Mouse (Mus musculus): Measurements from ENCODE around the gene Tacc3.

The Tacc3 gene

DNA sequence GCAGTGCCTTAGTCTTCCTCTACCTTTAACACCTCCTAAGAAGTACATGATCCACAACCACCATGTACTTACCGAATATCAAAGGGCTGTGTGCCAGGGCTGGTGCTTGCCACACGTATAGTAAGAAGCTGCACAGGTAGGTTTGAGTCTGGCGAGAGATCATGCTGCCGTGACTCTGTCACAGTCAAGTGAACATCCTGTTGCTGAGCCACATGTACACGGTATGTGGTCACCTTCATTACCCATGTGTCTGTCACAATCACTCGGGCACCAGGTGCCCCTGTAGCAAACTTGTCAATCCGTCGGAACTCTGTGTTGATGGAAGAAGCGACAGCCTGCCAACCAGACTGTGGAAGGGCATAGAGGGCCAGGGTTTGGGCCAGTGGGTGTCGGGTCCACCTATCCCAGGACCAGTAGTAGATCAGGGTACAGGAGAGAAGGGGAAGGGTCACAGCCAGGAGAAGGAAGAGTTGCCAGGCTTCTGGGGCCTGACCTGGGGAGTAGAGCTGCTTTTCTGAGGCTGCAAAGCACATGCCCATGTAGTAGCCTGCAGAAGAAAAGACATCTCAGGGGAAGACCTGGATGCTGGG lies 2.6 kb upstream of the Tacc3 start:
- DNase-seq (ENCODE audit: low read depth, low spot score): no peak

DNA sequence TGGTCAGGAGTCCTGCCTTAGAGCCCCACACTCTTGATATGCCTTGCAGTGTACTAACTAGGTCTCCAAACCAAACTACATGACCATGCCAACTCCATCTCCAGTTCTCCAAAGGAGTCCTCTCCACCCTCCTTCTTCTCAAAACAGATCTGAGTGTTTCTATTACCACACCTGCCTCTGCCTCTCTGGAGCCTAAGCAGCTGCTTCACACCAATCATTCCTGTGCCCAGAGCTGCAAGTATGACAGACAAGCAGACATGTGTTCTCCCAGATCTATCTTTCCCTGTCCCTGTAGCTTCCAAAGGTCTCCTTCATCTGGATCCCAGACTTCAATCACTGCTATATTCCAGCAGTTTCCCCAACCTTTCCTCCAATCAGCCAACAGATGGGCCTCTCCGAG lies 1.2 kb upstream of the Tacc3 start:
- DNase-seq (ENCODE audit: low read depth, low spot score): no peak

DNA sequence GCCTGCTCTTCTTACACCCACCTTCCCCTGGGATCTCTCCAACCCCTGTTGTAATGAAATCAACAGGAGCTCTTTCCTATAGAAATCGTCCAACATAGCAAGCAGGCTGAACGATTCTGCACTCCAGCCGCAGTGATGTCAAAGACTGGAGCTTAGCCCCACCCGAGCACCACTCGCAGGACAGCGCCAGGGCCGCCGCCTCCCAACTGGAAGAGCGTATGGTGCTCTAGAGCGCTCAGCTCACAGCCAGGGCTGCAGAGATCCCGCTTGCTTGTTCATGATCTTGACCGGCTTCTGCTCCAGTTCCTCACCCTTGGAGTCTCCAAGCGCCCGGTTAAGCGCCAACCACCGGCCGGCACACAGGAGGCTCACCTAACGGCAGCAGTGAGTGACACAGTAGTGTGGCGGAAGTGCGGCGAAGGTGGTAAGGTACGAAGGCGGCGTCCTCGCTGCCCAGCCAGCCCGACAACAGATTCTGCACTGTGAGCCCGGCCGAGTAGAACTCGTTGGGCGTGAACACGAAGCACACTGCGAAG lies 609 bp upstream of the Tacc3 start:
- DNase-seq (ENCODE audit: low read depth, low spot score): no peak

DNA sequence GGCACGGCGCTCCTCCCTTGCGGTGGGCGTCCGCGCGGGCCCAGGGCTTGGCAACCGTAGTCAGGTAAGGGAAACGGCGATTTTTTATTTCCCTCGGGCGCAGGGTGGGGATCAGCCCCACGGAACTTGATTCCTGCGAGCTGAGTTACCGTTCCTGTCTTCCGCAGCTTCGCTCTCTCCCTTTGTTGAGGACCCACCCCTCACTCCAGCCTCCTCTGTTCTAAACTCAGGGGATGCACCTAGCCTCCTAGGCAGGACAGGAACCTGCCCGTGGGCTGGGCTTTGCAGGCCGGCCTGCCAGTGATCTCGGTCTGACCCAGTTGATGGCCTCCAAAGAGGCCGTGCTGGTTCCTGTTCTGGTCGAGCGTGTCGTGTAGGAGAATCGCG lies 729 bp downstream of the Tacc3 start:
- DNase-seq (ENCODE audit: low read depth, low spot score): no peak

DNA sequence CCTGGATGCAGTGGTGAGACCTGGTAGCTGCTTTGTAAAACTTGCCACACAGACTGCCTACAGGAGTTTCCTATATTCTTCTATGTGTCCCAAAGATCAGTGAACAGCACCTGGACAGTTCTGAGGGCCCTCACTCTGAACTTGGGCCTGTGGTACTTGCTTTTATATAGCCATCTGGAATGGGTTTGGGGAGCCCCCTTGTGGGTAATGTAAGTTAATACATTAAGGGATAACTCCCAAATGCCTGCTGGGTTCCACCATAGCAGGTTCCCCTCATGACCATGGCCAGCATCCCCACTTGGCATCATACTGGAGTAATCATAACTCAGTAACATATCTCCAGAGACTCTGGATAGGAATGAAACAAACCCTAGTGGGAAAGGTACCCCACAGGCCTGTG lies 10.3 kb downstream of the Tacc3 start:
- no peak for DNase-seq (ENCODE audit: low read depth, low spot score)

DNA sequence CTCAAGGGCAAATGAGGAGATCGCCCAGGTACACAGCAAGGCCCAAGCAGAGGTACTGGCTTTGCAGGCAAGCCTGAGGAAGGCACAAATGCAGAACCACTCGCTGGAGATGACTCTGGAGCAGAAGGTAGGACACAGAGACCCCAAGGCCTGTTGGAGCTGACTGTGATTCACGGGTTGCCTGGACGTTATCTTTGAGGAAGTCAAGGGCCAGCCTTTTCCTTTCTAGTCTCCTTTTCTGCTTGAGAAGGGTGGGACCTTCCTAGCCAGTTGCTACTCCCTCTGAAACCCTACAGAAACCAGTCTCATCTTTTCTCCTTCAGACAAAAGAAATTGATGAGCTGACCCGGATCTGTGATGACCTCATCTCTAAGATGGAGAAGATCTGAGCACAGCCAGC lies 13.7 kb downstream of the Tacc3 start:
- no peak for DNase-seq (ENCODE audit: low read depth, low spot score)

DNA sequence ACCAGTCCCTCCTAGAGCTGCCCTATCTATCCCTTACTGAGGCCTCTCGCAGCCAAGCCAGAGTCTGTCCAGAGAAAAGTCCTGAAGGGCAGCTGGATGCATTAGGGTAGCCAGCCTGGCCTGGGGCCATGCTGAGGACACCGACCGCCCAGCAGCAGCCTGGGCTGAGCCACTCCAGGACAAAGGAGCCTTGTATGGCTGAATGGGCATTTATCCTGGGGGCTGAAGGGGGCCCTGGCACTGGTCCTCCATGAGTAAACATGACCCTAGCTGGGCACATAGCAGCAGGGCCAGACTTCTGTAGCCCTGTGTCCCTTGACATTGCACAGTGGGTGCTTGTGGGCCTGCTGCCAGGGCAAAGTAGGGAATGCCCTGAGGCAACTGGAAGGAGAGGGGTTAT lies 16.5 kb downstream of the Tacc3 start:
- no peak for DNase-seq (ENCODE audit: low read depth, low spot score)

DNA sequence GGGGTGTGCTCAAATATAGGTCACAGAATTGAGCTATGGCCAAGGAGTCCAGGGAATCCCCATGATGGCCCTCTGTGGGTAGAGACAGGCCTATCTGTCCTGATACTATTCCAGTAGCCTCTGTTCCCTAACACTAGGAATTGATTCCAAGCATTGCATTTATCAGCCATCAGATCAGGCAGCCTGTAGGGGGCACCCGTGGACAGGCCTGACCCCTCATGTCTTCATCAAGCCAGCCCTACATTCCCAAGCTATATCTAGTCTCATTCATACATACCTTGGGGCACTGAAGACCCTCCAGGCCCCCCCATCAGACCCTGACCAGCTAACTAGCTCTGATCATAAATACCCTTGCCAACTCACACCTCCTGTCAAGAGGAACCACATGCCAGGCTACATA lies 18.0 kb downstream of the Tacc3 start:
- DNase-seq (ENCODE audit: low read depth, low spot score): no peak

DNA sequence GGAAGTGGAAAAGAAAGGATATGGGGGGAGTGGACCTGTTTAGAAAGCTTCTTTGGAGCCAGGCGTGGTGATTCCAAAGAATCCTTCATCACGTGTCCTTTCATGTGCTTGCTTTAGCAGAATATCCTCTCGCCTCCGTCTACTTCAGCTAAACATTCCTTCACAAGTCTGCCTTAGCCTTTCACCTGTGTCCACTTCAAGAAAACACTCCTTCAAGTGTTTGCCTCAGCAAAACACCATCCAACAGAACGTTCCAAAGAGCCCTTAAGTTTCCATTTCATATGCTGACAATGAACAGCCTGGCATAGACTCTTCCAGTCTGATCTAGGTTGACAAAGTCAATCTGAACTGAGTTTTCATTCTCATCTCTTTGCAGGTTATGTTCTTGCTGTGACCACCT lies 20.3 kb downstream of the Tacc3 start:
- no peak for DNase-seq (ENCODE audit: low read depth, low spot score)

DNA sequence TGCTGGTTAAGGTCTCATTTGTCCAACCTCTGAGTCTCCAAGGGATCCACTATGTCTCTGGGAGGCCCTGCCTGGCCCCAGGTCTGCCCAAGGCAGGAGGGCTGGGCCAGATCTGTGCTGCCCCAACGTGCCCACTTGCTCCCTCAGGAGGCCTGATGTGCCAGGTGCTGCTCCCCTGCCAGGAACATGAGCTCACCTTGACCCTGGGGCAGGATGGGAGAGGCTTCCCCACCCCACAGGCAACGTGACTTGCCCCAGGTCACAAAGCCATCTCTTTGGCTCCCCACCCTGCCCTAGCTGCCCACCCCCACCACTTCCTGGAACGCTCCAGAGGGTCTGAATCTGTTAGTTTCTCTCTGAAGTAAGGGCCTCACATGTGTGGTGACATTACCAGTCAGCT lies 23.1 kb downstream of the Tacc3 start:
- no peak for DNase-seq (ENCODE audit: low read depth, low spot score)

DNA sequence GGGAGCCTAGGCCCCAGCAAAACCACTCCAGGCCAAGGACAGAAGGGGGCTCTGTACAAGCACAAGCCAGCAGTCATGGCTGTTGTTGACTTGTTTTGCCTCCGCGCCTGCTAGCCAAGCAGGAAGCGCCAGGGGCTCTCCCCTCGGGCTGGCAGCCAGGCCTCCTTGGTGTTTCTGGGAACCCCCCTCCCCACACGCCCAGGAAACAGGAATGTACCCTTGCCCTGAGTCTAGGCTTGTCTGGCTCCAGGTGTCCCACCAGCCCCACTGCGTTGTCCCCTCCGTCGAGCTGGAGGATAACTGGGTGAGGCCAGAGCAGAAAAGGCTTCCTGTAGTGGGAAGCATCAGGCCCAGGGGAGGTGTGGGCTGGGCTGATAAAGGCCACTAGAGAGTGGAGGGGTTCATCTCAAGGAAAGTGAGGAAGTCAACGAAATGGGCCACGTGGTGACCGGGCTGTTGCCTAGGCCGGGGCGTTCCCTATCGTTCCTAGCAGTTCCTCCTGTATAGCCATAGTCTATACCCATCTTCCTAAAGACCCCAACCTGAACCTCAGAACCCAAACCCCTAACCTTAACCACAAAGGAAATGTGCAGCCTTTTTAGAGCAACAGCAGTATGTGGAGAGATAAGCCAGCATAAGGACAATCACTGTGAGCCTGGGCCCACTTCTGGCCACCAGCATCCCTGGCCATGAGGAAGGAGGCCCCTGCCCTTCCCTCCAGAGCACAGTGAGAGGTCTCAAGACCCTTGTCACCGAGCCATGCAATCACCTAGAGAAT lies 23.9 kb downstream of the Tacc3 start:
- no peak for DNase-seq (ENCODE audit: low read depth, low spot score)

DNA sequence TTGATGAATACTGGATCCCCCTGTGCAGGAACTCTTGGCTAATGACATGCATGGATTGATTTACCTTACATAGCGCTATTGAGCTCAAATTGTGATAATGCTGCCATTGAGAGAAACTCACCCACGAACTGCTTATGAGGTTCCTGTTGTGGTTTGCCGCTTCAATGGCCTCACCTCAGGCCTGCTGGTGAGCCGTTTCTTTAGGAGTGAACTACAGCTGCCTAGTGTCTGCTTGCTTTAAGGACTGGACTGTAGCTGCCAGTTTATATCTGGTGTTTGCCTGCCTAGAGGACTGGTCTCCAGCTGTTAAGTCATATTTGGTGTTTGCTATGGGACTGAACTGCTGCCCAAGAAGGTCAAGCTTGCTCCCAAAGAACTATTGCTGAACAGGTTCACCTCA lies 25.0 kb downstream of the Tacc3 start:
- no peak for DNase-seq (ENCODE audit: low read depth, low spot score)

DNA sequence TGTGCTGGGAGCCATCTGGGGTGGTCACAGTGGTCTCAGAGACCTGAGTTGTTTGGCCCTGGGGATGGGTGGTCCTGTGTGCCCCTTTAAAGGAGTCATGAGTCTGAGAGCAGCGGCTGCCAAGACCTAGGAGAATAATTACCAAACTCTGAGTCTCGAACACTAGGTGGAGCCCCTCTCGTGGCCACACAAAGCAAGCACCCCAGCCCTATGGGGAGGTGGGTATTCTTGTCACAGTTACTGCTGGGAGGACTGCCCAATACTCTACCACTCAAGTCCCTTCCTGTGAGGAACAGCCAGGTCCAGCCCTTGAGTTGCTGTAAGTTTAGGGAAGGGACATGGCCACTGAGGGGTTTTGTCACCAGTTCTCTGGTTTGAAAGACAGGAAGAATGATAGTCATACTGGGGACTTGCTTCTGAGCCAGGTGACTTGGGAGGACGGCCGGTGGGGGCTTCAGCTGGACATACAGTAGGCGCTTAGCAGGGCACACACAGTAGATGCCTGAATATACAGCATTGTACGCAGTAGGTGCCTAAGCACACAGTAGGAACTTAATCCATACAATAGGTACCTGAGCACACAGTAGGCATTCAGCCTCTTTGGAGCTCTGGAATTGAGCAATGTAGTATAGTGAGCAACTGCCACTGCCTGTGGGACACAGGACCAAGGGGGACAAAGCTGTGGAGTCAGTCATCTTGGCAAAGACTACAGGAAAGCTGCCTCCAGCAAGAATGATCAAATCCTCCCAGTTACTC lies 26.1 kb downstream of the Tacc3 start:
- DNase-seq (ENCODE audit: low read depth, low spot score): no peak

DNA sequence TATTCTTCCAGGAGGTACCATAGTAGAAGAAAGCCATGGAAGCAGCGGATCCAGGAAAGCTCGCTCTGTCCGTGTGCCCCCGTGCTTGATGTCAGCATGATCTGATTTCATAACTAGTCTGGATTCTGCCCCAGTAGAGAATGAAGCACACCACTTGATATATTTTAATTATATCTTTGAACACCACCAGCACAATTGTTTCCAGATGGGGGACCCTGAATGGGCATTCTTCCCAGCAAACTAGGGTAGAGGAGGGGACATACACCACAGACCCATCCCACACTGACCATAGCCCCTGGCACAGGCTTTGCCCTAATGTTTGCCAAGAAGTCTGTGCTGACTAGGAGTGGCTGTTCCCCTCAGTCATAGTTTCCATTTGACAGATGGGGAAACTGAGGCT lies 27.0 kb downstream of the Tacc3 start:
- DNase-seq (ENCODE audit: low read depth, low spot score): no peak

DNA sequence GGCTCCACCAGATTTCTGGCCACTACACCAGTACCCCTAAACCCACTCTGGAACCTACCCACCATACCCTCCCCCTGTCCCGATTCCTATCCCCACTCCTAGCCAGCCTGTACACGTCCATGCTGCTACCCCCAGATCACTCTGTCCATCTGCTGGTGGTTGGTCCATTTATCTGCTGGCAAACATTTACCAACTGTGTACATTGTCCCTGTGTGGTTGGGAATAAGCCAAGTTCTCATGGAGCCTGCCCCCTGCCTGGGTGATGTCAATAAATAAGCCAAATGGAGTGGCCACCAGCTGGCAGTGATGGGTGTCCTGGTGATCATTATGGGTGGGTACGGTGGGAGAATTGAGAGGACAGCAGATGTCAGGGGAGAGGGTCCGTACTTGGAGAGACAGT lies 29.2 kb downstream of the Tacc3 start:
- DNase-seq (ENCODE audit: low read depth, low spot score): no peak

DNA sequence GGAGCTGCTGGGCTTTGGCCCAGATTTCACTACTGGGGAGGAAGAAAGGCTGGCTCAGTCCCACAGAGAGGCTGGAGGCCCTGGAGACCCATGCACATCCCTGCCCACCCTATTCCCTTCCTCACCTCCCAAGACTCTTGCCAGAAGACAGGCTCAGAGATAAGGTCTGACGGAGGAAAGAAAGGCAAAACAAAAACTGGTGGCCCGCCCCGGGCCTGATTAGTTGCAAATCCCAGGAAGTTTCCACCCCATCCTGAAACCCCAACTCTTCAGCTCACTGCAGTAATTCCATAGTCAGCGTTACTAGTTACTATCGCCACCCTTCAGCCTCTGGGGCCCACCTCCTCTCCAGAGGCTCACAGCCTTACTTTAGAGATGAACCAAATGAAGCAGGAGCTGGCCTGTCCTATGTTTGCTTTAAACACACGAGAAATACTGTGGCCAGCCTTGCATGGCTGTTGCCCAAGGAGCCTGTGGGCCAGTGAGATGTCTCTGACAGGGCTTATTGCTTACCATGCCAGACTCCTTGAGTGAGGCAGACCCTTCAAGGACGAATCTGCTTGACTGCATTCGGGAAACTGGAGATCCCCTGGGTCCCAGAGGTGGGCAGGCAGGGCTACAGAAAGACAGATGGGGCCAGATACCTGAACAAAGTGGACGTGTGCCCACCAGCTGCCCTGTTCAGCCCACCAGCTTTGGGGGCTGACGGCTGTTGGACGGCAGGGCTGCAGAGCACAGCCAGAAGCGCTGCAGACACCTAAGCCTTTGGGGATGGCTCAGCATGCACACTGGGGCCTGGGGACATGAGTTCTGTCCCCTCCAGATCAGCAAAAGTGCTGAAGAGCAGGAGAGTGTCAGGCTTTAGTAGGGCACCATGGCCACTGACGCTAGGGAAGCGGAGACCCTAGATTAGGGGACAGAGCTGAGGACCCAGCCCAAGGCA lies 30.6 kb downstream of the Tacc3 start:
- no peak for DNase-seq (ENCODE audit: low read depth, low spot score)

DNA sequence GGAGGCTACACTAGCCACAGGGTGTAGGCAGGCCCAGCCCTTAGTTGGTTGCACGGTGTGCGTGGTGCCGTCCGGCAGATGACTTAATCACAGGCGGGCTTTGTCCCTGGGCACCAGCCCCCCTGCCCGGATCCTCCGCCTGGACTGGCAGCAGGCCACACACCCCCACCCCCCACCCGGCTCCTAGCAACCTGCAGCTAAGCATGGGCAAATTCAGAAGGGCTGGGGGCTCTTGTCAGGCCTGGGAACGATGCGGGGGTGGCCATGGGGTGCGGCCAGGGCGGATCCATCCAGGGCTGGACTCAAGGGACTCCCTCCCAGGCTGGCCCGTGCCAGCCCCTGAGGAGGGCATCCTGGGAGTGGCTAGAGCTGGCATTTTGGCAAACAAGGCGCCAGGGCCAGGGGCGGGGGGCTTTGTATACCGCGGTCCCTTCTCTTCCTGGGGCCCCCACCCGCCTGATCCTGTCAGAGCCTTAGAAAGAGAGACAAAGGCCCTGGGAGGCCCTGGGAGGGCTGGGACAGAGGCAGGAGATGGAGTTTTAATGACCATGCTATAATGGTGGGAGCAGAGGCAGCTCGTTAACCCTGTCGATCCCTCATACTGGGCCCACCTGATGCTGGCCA lies 31.4 kb downstream of the Tacc3 start:
- no peak for DNase-seq (ENCODE audit: low read depth, low spot score)

DNA sequence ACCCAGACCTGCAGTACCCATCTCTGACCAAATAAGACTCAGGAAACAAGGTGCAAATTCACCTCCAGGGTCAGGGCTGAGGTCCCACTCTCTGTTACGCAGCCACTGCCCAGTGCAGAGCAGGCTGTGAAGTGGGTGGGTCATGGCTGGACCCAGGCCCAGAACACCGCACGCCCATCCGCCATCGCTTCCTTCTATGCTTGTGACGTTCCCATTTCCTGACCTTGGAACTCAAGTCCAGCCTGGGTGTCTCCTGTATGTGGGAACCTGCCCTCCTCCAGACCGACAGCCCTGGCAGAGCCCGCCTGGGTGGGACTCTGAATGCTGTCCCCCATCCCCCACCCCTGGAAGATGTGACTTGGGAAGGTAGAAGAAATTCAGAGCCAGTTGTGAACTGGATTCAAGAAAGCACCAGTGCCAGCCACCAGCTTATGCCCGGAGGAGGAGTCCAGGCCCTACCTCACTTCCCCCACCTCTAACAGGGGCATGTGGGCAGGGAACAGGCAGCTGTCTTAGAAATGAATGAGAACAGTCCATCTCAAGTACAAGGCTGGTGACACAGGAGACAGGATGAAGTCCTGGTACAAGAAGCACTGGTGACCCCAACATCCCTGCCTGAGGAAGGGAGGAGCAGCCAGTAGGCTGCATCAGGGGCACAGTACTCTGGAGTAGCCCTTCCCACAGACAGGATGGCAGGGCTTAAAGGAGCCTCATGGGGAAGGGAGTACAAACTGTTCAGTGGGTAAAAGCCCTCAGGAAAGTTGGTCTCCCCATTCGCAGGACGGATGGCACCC lies 32.1 kb downstream of the Tacc3 start:
- DNase-seq (ENCODE audit: low read depth, low spot score): no peak

DNA sequence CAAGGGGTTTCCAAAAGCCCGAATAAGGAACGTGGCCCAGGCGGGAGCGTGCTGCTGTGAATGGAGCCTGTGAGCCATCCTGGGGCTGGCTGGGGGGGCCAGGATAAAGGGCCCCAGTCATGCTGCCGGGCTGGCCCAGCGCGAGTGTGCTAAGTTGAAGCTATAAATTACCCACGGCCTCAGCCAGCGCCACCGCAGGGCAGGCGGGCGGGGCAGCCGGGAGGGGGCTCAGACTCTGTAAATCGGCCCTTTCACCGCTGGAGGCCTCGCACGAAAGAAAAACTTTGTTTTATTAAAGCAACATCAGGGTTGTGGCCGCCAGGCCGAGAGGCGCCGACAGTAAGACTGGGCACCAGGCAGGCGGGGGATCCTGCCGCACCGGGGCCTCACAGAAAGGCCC lies 34.5 kb downstream of the Tacc3 start:
- no peak for DNase-seq (ENCODE audit: low read depth, low spot score)

DNA sequence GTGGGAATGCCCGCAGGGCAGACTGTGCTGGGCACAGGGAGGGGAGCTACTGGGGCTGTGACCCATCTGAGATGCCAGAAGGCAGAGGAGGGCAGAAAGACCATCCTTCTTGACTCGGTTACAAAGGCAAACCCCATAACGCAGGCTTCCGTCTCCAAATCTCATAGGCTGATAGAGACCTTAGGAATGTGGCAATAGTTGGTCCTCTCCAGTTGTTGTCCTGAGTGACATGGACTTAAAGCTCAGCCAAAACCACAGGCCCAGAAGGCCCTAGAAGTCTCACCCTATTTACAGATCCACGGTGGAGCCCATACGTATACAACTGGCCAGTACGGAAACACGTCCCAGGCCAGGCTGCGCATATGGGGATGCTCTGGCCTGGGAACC lies 36.5 kb downstream of the Tacc3 start:
- DNase-seq (ENCODE audit: low read depth, low spot score): no peak

Measured in retina, adult 2 months (tissue).